Mouse (Mus musculus): ENCODE data around the gene Sepsecs.
"Not testable (repeated sequence)": the region's sequence is repeated elsewhere in the genome, so short reads cannot be mapped to it uniquely, and the experiment has no call there.

Sepsecs gene

DNA sequence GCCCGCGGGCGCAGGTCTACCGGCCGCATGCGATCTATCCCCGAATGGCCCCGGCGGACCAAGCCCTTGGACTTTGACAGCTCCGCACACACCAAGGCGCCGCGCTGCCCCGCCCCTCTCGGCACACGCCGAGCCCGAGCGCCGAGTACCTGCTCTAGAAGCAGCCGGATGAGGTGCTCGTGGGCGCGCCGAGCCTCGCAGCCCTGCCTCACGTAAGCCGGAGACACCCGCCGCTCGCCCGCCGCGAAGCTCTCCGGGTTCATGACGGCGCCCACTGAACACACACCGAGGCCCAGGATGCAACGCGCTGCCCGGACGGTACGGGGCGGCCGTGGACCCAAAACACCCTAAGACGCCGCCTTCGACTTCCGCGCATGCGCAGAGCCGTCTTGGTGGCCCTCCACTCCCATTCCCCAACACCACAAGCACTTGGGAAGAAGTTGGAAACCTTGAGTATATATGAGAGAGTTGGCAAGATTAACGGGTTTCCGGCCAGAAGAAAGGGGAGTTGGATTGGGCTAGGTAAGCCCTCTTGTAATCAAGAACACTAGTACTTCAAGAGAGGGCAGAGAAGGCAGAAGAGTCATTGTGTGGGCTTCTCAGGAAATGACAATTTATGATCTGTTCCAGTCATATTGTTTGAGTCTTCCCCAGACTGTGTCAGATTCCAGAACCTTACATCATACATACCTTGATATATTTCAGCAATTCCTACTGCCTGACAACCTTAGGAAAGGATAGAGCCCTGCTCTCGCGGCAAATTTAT lies at the start of gene Sepsecs:
TSS of gene Sepsecs (minus strand) at position 283 of the 766 bp plus-strand sequence.
- POLR2A ChIA-PET: interaction anchor here in 3 of 4 experiments (0.6 to 2.6 kb wide), 7 partner anchors 12 to 817 kb away, joined by 3 to 7 read pairs (median 4); no protein-coding TSS in a partner anchor
- CTCF ChIA-PET: no interaction called here

DNA sequence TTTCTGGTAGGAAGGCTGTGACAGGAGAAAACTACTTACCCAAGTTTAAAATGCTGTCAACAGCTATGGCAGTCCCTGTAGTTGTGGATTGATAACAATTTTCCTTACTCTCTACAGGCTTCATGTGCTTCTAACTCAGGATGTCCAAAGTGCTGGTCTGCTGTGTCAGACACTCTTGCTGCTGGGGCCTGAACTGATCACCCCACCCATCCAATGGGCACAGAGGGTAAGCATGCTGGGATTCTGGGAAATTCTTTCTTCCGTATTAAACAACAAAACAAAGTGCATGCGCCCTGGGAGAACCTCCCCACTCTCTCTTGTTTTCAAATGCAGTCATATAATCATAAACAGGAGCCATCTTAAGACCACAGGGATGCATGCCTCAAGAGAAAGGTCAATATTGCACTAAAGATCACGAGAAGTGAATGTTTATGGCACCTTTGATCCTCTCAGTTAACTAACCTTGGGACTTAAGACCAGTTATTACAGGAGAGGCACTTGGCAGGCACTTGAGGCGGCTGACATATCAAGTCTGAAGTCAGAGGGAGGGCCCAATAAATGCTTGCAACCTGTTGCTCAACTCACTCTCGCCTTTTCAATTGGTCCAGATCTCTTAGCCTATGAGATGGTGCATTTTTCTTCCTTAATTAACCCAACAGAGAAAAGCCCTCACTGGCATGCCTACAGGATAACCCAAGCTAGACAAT lies 47.4 kb upstream of the Sepsecs start:
- CTCF ChIA-PET: interaction anchor here in 1 of 4 experiments (0.7 kb wide), 1 partner anchor 384 kb away, joined by 13 read pairs; no protein-coding TSS in a partner anchor
- POLR2A ChIA-PET: no interaction called here

DNA sequence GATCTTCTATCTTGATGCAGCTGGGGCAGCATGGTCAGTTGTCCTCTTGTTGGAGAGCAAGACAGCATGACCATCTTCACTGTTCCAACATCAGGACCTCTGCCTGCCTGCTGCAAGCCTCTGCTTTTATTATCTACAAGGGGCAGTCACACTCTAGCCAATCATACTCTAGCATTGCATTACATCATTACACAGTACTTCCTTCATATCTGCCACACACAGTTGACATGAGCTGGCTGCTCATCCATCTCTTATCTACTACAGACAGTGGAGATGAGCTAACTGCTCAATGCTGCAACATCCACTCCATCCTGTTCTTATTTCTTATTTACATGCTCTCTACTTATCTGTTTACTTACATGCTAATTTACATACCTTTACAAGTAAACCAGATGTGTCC lies 43.2 kb upstream of the Sepsecs start:
- POLR2A ChIA-PET: no interaction called here
- CTCF ChIA-PET: interaction anchor here in 1 of 4 experiments (0.6 kb wide), 1 partner anchor 25 kb away, joined by 6 read pairs; no protein-coding TSS in a partner anchor

DNA sequence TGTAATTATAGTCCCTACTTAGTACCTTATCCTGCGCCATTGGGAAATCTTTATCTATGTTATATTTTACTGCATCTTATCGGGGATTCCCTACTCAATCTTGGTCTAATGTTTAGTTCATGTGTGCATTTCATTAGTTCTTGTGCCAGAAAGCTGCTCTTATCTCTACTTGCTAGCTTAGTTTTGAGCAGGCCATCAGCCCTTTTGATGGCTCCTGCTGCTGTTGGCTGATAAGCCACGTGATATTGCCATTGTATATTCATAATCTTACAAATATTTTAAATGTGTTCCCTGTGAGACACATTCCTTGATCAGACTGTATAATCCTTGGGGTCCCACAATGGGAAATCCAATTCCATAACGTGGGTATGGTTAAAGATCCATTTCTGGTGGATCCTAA lies 35.1 kb upstream of the Sepsecs start:
- POLR2A ChIA-PET: no interaction called here
- CTCF ChIA-PET: no interaction called here

DNA sequence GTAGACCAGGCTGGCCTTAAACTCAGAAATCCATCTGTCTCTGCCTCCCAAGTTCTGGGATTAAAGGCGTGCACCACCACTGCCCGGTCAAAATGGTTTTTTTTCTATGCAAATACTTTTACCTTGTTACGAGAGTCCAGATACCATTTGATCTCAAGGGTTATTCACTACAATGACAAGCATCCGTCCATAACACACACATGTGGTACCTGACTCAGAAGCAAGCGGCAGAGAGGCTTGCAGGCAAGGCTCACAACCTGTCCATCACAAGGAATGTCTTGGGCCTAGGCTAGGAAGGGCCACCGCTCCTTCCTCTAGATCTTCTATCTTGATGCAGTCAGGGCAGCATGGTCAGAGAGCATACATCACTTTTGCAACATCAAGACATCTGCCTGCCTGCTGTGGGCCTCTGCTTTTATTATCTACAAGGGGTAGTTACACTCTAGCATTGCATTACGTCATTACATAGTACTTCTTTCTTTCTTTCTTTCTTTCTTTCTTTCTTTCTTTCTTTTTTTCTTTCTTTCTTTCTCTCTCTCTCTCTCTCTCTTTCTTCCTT lies 28.5 kb upstream of the Sepsecs start:
- POLR2A ChIA-PET: not testable (repeated sequence)
- CTCF ChIA-PET: interaction anchor here in 1 of 4 experiments (0.6 kb wide), 1 partner anchor 1806 kb away, joined by 5 read pairs; no protein-coding TSS in a partner anchor

DNA sequence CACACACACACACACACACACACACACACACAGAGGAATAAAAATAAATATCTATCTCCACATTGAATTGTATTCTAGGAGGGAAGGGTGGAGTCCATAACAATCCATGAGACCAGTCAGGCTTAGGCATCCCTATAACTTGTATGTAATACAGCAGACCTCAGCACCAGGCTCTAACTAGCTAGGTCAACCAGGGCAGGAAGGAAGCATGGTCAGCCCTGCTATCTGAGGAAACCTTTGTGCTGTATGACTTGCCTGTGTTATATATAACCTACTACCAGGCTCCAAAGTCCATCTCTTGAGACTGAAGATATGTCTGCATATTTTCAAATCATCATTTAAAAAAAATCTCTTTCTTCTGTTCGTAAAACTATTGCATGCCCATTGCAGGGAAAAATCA lies 27.8 kb upstream of the Sepsecs start:
- ChIA-PET POLR2A (no interaction called here), CTCF (no interaction called here)

DNA sequence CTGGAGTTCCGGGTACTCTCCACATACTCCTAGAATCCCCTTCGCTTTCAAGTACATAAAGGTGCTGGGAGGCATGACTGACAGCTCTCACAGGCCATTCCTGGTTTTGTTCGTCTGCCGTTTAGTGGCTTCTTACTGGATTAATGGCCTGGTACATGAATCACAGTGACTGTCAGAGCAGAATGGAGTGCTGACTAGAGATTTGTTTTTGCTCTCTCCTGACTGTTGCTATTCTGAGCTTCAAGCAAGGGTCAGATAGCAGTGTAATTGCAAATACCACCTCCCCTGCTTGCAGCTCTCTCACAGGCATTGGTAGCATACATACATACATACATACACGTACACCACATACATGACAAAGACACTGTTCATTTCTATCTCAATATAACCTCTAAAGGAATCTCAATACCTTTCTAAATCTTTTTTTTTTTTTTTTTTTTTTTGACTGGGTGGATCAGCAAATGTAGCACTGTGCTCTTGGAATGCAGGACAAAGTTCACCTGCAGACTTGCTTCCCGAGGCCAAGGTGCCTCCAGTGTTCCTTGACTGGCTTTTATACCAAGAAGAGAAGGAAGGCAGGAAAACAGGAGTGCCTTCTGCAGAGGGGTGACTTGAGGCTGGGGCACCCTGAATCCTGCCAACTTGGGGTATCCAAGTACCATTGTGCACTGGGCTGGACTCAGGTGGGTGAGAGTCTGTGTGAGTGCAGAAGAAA lies 18.4 kb upstream of the Sepsecs start:
- POLR2A ChIA-PET: interaction anchor here in 1 of 4 experiments (0.7 kb wide), 1 partner anchor 13 kb away, joined by 3 read pairs; no protein-coding TSS in a partner anchor
- CTCF ChIA-PET: interaction anchor here in 1 of 4 experiments (0.6 kb wide), 1 partner anchor 25 kb away, joined by 6 read pairs; no protein-coding TSS in a partner anchor

DNA sequence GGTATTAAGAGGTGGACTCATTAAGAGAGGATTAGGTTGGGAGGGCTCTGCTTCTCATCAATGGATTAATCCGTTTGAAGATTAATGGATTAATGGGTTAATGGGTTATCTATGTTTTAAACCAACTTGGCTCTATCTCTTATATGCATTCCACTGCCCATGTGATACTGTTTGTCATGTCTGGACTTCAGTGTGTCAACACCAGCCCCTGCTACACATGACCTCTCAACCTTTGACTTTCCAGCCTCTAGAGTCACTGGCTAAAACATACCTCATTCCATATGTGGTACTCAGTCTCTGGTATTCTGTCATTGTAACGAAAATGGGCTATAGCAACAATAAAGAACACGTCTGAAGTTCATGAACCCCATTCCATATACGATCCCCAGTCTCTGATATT lies 11.6 kb upstream of the Sepsecs start:
- CTCF ChIA-PET: no interaction called here
- POLR2A ChIA-PET: no interaction called here

DNA sequence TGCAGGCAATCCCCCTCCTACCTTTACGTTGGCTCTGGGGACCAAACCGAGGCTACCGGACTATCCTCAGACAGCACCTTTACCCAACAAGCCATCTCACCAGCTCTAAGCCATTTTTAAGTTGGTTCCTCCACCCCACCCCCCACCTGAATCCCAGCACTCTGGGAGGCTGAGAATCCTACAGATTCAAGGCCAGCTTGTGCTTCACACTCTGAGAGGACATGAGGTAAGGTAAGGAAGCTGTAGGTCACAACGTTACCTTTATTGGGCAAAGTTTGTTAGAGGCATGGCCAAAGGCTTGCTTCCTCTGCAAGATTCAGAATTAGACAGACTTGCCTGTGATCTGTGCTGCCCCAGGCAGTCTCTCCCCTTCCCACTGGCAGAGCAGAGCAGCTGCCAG lies 10.7 kb upstream of the Sepsecs start:
- ChIA-PET POLR2A (interaction anchor here in 2 of 4 experiments (0.6 to 0.7 kb wide), 2 partner anchors 80 to 433 kb away, joined by 4 read pairs; no protein-coding TSS in a partner anchor), CTCF (no interaction called here)

DNA sequence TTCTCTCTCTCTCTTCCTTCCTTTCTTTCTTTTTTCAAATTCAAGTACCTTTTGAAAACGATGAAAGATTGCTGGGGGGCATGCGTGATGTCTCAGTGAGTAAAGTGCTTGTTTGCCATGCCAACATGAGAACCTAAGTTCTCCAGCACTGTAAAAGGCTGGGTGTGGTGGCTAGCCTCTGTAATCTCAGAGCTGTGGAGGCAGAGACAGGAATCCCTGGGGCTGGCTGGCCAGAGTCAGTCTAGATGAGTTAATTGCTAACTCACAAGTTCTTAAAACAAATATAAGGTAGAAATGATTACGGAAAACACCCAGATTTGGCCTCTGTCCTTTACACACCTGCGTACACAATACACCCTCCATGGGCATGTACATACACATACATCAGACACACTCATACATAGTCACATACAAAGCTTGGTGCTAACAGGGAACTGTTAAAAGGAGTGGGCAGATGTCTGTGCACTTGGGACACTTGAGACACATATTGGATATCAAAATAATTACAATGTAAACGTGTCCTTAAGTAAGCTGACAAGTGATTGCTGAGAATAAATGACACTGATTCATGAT lies 9.1 kb upstream of the Sepsecs start:
- ChIA-PET CTCF (no interaction called here), POLR2A (no interaction called here)

DNA sequence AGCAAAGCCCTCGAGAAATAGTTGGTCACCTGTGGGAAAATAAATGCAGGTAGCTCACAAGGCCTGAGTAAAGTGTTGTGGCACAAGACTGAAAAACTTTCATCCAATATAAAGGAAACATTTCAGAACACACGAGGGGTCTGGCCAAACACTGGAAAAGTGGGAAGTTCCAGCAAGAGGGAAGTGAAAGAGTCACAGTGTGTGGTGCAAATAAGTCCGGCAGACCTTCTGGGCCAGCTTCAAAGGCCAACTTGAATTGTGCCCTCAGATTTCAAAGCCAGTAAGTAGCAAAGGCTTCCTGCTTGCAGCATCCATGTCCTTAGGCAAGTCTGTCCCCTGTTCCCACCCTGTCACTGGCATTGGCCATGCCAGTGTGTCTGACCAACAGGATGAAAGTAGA lies 7.6 kb upstream of the Sepsecs start:
- ChIA-PET POLR2A (no interaction called here), CTCF (no interaction called here)

DNA sequence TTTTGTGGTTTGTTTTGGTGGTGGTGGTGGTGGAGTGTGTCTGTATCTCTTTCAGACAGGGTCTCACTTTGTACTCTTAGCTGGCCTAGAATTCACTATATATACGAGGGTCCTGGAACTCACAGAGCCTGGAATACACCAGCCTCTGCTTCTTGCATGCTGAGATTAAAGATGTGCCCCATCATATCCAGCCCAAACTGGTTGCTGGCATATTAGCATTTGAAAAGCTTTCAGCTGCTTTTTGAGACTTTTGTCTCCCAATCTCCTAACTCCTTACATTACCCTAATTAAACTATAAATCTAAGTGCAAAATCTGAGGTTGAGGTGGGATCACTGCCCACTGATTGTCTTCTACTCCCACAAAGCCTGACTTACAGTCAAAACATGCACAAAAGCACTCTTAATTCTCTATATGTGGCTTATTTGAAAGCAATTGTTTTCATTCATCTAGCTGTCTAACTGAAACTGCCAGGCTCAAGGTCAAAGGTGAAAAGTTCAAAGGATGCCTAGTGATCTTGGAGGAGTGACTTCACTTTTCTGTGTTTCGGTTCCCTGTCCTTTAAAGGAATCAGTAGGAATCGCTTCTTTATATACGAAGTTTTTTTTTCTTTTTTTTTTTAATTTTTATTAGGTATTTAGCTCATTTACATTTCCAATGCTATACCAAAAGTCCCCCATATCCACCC lies 5.0 kb upstream of the Sepsecs start:
- ChIA-PET POLR2A (interaction anchor here in 3 of 4 experiments (0.6 to 2.3 kb wide), 11 partner anchors 13 to 609 kb away, joined by 3 to 8 read pairs (median 3); partner anchors contain the start of gene Anapc4 (in 1 of the 3)), CTCF (interaction anchor here in 2 of 4 experiments (0.6 to 1.3 kb wide), 2 partner anchors 40 to 598 kb away, joined by 3 to 4 read pairs; no protein-coding TSS in a partner anchor)

DNA sequence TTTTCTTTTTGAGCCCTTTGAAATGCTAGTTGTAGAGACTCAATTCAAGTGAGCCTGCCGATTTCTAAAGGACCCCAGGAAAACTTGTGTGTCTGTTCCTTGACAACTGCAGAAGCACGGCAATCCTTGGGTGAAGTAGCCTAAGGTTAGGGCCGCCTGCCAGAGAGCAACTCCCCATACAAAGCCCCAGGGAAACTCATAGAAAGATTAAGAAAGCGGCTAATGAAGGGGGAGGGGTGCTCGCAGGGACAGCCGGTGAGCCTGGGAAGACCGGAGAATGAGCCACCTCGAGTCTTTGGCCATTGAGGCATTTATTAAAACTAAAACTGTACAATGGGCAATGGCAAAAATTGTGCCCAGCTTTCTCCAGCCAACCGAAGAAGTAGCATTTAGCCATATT lies 3.8 kb upstream of the Sepsecs start:
- POLR2A ChIA-PET: interaction anchor here in 2 of 4 experiments (1.0 to 2.3 kb wide), 5 partner anchors 14 to 59 kb away, joined by 3 to 8 read pairs (median 3); no protein-coding TSS in a partner anchor
- CTCF ChIA-PET: interaction anchor here in 1 of 4 experiments (1.3 kb wide), 1 partner anchor 39 kb away, joined by 3 read pairs; no protein-coding TSS in a partner anchor

DNA sequence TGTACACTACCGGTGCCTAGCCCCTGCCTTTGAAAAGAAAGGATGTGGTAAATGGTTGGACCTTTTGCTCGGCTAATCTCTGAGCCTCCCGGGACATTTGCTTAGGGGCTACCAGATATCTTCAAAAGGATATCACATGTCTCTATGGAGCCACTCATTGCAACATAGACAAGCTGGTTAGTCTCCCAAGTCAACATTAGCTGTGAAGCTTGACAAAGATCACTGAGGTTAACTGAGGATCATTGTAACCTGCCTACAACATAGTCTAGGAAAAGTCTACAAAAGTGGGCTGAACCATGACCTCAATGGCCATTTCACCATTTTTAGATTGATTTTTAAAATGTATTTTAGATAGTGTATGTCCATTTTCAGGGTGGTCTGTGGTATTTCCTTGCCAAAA lies 1.2 kb upstream of the Sepsecs start:
- CTCF ChIA-PET: no interaction called here
- POLR2A ChIA-PET: no interaction called here

DNA sequence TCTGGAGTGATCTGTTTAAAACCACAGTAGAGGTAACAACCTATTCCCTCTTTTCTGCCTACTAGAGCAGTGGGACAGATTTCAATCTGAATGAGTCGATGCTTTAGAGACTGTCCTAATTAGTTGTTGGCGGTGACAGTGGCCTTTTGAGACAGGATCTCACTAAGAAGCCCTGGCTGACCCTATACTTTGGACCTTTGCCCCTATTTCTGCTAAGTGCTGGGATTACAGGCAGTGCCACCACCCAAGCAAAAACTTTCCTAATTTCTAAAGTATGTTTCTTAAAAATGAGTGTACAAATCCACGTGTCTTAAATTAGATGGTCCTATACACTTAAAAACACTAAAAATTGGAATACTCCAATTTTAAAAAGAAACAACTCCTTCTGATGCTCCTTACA lies 2.7 kb downstream of the Sepsecs start:
- ChIA-PET POLR2A (no interaction called here), CTCF (no interaction called here)

DNA sequence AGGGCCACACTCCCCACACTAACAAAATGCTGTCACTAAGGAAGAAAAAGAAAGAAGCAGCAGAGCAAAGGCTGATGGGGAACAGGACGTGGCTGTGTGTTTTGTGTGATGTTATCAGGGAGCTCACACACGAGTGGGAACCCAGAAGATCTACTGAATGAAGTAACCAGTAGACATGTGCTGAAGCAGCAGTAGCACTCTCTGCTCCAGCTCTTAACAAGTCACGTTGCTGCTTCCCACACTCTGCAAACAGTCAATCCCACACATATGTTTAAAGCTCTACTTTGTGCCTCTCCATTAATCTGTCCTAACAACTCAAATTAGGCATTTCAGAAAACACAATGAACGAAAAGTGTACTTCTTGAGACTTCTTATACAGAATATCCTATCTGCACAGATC lies 11.6 kb downstream of the Sepsecs start:
- ChIA-PET POLR2A (interaction anchor here in 2 of 4 experiments (0.8 to 1.4 kb wide), 3 partner anchors 11 to 17 kb away, joined by 3 read pairs; partner anchors contain the start of gene Sepsecs (in 1 of the 2)), CTCF (interaction anchor here in 1 of 4 experiments (1.1 kb wide), 1 partner anchor 229 kb away, joined by 3 read pairs; no protein-coding TSS in a partner anchor)

DNA sequence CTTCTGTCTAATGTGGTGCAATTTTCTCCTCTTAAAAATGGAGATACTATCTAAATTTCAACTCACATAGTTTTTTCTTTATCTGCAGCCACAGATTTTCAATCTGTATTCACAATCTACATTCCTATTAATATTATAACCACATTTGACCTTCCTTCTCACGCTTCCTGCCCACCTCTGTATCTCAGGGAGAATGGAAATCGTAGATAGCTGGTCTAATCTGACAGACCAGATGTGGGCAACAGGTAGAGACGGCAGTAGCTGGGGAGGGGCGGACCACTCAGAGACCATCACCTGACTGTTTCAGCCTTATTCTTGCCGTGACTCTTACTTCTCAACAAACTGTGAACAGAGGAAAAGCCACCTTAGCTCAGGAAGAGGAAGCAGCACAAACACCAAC lies 12.2 kb downstream of the Sepsecs start:
- CTCF ChIA-PET: interaction anchor here in 1 of 4 experiments (1.1 kb wide), 1 partner anchor 230 kb away, joined by 3 read pairs; no protein-coding TSS in a partner anchor

DNA sequence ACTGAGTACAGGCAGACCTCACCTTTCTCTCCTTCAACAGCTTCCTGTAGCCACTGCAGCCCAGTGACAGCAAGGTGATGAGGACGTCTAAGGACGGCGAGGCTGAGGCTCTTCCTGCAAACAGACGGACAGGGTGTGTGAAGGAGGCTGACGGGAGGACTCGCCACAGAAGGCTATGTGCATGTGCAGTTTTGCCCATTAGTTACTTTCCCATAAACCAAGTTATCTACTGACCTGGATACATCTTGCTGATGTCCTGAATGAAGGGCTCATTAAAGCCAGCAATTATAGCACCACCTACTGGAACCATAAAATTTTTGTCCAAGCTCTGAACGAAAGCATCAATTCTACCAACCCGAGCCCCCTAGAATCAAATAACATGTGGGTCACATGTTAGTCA lies 13.5 kb downstream of the Sepsecs start:
- POLR2A ChIA-PET: interaction anchor here in 1 of 4 experiments (1.0 to 3.3 kb wide), 2 partner anchors 11 to 18 kb away, joined by 3 to 10 read pairs; no protein-coding TSS in a partner anchor
- CTCF ChIA-PET: interaction anchor here in 2 of 4 experiments (1.0 kb wide), 2 partner anchors 18 to 141 kb away, joined by 3 read pairs; no protein-coding TSS in a partner anchor

More for the DNA sequence above, 12.2 kb downstream of the Sepsecs start:
- POLR2A ChIA-PET: interaction anchor here in 2 of 4 experiments (1.1 to 3.3 kb wide), 3 partner anchors 12 to 17 kb away, joined by 3 to 10 read pairs (median 3); partner anchors contain the start of gene Sepsecs (in 1 of the 2)

All from embryonic stem cell, embryonic (primary cell).